Mouse (Mus musculus) ES-E14 (cell line): Measurements from ENCODE around the gene Luzp1. TPM values are rescaled to one million over a fixed set of nuclear protein-coding genes. Genes with fewer than 3 reads are reported as not detected.

Experiments used
- DNase-seq: peaks from one replicate; pipeline ENCODE4 v3.0.0-alpha.2; 2013; ENCODE audit warnings: low read depth, low spot score
- H3K27ac ChIP-seq: 2 replicates; pipeline ENCODE4 v1.5.1; 2012; ENCODE audit warnings: low read depth, mild to moderate bottlenecking, low read length, moderate library complexity, mixed read lengths; ENCODE audit not compliant: poor library complexity, insufficient read depth, severe bottlenecking
- H3K36me3 ChIP-seq: 2 replicates; pipeline ENCODE4 v1.6.1; 2012; ENCODE audit warnings: mild to moderate bottlenecking, low read length, moderate library complexity, mixed read lengths; ENCODE audit not compliant: control insufficient read depth, poor library complexity, insufficient read depth, severe bottlenecking
- H3K4me1 ChIP-seq, 2 experiments: fragments of 150-350 bp in 1 of 2; sonication (generic) in 1 of 2; 2 replicates each; pipeline ENCODE4 v1.6.1; 2012; ENCODE audit warnings: low read length in 2 of 2, mild to moderate bottlenecking in 1 of 2, mixed read lengths in 1 of 2; ENCODE audit not compliant: control insufficient read depth in 2 of 2, insufficient read depth in 2 of 2, poor library complexity in 1 of 2
- H3K4me3 ChIP-seq, 2 experiments: fragments of 150-350 bp in 1 of 2; sonication (generic) in 1 of 2; 2 replicates each; pipeline ENCODE4 v1.5.1; 2012; ENCODE audit warnings: low read length in 2 of 2, low read depth in 1 of 2, mild to moderate bottlenecking in 1 of 2, mixed read lengths in 1 of 2; ENCODE audit not compliant: insufficient read depth in 1 of 2, poor library complexity in 1 of 2, severe bottlenecking in 1 of 2
- H3K9ac ChIP-seq: 2 replicates; pipeline ENCODE4 v1.6.1; 2012; ENCODE audit warnings: low read depth, mild to moderate bottlenecking, low read length, mixed read lengths; ENCODE audit not compliant: poor library complexity, insufficient read depth, severe bottlenecking
- H3K9me3 ChIP-seq: fragments of 150-350 bp; sonication (generic); 2 replicates; pipeline ENCODE4 v1.6.1; 2012; ENCODE audit warnings: low read depth, mild to moderate bottlenecking, low read length; ENCODE audit not compliant: control insufficient read depth, insufficient read depth
- CHD2 ChIP-seq: IDR thresholded peaks from 2 replicates; pipeline ENCODE4 v1.6.1; 2014; ENCODE audit warnings: mild to moderate bottlenecking, low read depth, low read length, inconsistent platforms
- HCFC1 ChIP-seq: IDR thresholded peaks from 2 replicates; pipeline ENCODE4 v1.6.1; 2012; ENCODE audit warnings: low read length, inconsistent platforms, borderline replicate concordance; ENCODE audit not compliant: insufficient read depth
- MAFK ChIP-seq: IDR thresholded peaks from 2 replicates; pipeline ENCODE4 v1.6.1; 2014; ENCODE audit warnings: mild to moderate bottlenecking, low read depth, low read length, inconsistent platforms; ENCODE audit not compliant: insufficient read depth
- ZC3H11A ChIP-seq: IDR thresholded peaks from 2 replicates; pipeline ENCODE4 v1.6.1; 2012; ENCODE audit warnings: low read depth, mild to moderate bottlenecking, inconsistent platforms, low read length, borderline replicate concordance
- ZNF384 ChIP-seq: IDR thresholded peaks from 2 replicates; pipeline ENCODE4 v1.6.1; 2012; ENCODE audit warnings: low read depth, low read length, inconsistent platforms
- in situ Hi-C, 2 experiments: fragments of 600-800 bp; cut with MboI; formaldehyde crosslinking; loops; one replicate each; pipeline ENCODE4 v1.15.1; 2025; ENCODE audit warnings: low sequenced_read_pairs in 2 of 2, inconsistent platforms in 1 of 2; ENCODE audit not compliant: unreplicated experiment in 2 of 2
- total RNA-seq: library from RNA; depleted of rRNA; stranded (reverse); fragments of 300-350 nt; gene quantifications from 2 replicates; pipeline ENCODE4 v1.2.3, GENCODE M21; 2012

The Luzp1 gene
- total RNA-seq, 1 experiment, result 41.0 TPM

DNA sequence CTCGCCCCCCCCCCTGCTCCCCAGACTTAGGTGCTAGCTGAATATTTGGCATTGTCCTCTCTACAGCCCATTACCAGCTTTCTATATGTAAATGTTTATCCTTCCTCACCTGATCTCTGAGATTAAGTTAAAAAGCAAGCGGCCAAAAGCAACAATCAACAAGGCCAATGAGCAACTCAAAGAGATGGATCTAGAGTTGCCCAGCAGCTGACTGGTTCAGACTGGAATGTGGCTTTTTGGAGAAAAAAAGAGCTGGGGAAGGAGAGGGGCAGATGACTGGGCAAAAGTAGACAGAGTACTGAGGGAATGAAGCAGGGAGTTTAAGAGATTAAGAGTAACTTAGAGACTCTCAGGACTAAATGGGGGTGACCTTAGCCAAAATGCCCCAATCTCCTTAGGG lies 124.4 kb downstream of the Luzp1 start:
- Histone ChIP-seq H3K9me3 (no peaks in the 10 kb centered on the region), H3K27ac (peak overlapping the region; percentile 64; the same call in 1 of the 2 replicates), H3K4me3 (no peak overlapping the region), H3K9ac (no peak overlapping the region; the same call in 1 of the 2 replicates), H3K36me3 (peaks cover 9% of the 10 kb centered on the region), H3K4me1 (peaks cover 2 to 23% of the 10 kb centered on the region in 2 experiments)
- in situ Hi-C loops, result no loop called here
- DNase-seq, result no peak
- TF ChIP-seq HCFC1 (no peak), ZNF384 (peak; percentile 70; the same call in 1 of the 2 replicates), ZC3H11A (no peak), MAFK (no peak), CHD2 (no peak)

DNA sequence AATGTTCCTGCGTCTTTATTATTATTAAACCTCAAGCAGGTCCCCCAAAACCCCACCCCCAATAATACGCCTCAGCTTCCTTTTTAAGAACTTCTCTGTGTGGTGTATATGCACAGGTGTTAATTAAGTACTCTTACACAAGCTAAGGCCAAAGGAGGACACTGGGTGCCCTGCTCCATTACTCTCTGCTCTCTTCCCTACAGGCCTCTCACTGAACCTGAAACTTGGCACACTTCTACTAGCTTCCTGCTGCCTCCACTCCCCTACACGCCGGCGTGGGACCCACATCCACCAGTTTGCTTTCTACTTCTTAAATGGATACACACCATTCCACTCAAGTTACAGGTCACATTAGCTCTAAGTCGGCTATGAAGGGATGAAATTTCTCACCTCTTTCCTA lies 125.7 kb downstream of the Luzp1 start:
- in situ Hi-C loops, result no loop called here
- peaks cover 7% of the 10 kb centered on the region for H3K36me3 ChIP-seq
- no peak for DNase-seq

DNA sequence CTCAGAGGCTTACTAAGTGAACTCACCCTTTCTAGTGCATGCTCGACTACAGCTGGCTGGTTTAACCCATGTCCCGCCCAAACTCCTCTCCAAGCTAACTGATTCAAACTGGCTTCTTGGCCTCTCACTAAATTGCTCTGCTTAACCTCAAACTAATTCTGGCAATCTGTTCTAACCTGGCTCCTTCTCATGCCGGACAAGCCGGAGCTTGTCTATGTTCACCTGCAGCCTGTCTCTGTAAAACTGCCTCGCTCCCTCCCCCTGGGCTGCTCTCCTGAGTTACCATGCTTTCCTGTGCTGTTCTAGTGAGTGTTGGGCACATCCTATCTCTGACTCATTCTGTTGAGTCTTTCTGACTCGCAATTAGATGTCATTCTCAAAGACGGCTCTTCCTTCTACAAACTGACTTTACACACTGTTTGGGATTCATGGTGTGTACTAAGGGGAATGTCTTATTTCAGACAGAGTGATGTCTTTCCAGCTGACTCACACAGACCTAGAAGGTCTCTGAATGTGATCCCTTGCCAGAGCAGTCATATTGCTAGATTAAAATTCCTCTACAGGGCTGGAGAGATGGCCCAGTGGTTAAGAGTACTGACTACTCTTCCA lies 128.8 kb downstream of the Luzp1 start:
- Histone ChIP-seq H3K27ac (peak overlapping the region; percentile 78; the same call in 1 of the 2 replicates), H3K9me3 (no peaks in the 10 kb centered on the region), H3K36me3 (peaks cover 4% of the 10 kb centered on the region; the same call in 1 of the 2 replicates), H3K4me1 (peaks cover 4 to 14% of the 10 kb centered on the region in 2 experiments), H3K4me3 (peak overlapping the region; percentile 19 to 36; a peak in 3 of 4 replicates), H3K9ac (peak overlapping the region; percentile 47; the same call in 1 of the 2 replicates)
- in situ Hi-C loops, result no loop called here
- no peak for TF ChIP-seq ZNF384
- TF ChIP-seq CHD2, result no peak
- TF ChIP-seq HCFC1, result no peak
- no peak for TF ChIP-seq MAFK
- TF ChIP-seq ZC3H11A, result no peak
- DNase-seq, result no peak

More for the DNA sequence above, 125.7 kb downstream of the Luzp1 start:
- Histone ChIP-seq H3K27ac (no peak overlapping the region), H3K4me1 (peaks cover 3 to 19% of the 10 kb centered on the region in 2 experiments), H3K9me3 (no peaks in the 10 kb centered on the region), H3K9ac (no peak overlapping the region), H3K4me3 (no peak overlapping the region)
- no peak for TF ChIP-seq HCFC1
- no peak for TF ChIP-seq CHD2
- no peak for TF ChIP-seq MAFK
- TF ChIP-seq ZC3H11A, result no peak
- TF ChIP-seq ZNF384, result no peak

DNA sequence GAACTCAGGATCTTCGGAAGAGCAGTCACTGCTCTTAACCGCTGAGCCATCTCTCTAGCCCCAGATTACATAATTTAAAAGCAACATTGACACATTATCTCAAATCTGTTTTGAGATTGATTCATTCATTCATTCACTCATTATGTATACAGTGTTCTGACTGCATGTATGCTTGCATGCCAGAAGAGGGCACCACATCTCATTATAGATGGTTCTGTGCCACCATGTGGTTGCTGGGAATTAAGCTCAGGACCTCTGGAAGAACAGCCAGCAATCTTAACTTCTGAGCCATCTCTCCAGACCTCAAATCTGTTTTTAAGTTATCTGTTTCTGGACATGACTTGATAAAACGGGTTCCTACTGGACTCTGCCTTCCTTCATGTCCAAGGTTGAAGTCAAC lies 130.3 kb downstream of the Luzp1 start:
- in situ Hi-C loops, result loop anchor here in 1 of 2 experiments (25.0 kb wide), 1 partner anchor 238 kb away; no protein-coding TSS in a partner anchor
- DNase-seq, result no peak
- no peak for TF ChIP-seq ZNF384
- TF ChIP-seq MAFK, result no peak
- no peak for TF ChIP-seq ZC3H11A
- TF ChIP-seq HCFC1, result no peak
- no peak for TF ChIP-seq CHD2
- H3K27ac ChIP-seq, result no peak overlapping the region
- no peak overlapping the region for H3K9ac ChIP-seq
- H3K36me3 ChIP-seq, result no peaks in the 10 kb centered on the region
- H3K4me1 ChIP-seq, result peaks cover 4 to 5% of the 10 kb centered on the region in 2 experiments
- H3K4me3 ChIP-seq, result peak overlapping the region; percentile 17 to 30; a peak in 2 of 4 replicates
- H3K9me3 ChIP-seq, result no peaks in the 10 kb centered on the region
